Mouse (Mus musculus): ENCODE data around the gene Tmem107. TPM values are rescaled to one million over a fixed set of nuclear protein-coding genes. Genes with fewer than 3 reads are reported as not detected.
A peak's percentile ranks its signal among the peaks of the same experiment; 100 is the strongest.

The Tmem107 gene
- polyA plus RNA-seq (2017; shearing (Covaris generic)) = 1 to 10 TPM; 4.4 to 7.1 TPM

- ATAC-seq = peak; percentile 84
Measured at GRCm38 (mm10) chr11:69070590-69071222, at the start of gene Tmem107. Gene Tmem107, plus strand, starts transcription at chr11:69070806.

- no peak for ATAC-seq
Measured at GRCm38 (mm10) chr11:69026562-69026961, 44.0 kb upstream of the Tmem107 start.

DNA sequence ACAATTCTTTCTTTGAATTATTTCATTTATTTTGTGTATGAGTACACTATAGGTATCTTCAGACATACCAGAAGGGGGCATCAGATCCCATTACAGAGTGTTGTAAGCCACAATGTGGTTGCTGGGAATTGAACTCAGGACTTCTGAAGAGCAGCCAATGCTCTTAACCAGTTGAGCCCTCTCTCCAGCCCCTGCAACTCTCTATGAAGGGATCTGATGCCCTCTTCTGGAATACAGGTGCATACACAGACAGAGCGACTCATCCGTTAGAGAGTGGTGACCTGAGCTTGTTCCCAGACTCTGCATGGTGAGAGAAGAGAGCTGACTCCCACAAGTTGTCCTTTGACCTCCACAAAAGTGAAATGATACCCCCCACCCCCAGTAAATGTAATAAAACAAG is 41.8 kb upstream of the Tmem107 start:
- ATAC-seq = no peak

- ATAC-seq = no peak
Measured at GRCm38 (mm10) chr11:69033552-69033951, 37.1 kb upstream of the Tmem107 start.

DNA sequence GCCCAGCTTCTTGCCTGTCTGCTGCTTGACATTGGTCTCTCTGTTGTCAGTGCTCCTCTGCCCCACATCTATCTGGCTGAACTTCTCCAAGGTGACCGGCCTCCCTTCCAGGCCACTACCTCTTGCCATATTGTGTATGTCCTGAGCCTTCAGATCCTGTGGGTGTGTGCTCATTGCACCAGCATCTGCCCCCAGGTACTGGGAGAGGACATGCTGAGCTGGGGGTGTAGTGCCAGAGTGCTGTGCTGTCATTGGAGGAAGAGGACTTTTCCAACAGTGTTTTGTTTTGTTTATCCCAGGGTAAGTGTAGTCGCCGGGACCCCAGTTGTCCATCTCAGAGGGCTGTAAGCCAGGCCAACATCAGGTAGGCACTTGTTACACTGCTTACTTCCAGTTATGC is 36.0 kb upstream of the Tmem107 start:
- no peak for ATAC-seq

DNA sequence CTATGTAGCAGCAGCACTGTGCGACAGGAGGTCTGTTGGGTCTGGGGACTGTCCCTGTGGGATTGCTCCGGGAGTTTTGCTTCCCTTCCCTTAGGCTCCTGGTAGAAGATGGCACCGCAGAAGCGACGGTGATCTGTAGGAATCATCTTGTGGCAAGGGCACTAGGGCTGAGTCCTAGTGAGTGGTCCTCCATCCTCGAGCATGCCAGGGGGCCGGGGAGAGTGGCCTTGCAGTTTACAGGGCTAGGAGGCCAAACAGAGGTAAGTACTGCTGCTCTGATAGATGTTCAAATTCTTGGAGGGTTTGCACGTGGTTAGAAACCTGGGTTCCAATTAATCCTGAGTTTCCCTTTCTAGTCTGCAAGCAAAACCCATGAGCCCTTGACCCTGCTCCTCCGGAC is 35.2 kb upstream of the Tmem107 start:
- no peak for ATAC-seq

DNA sequence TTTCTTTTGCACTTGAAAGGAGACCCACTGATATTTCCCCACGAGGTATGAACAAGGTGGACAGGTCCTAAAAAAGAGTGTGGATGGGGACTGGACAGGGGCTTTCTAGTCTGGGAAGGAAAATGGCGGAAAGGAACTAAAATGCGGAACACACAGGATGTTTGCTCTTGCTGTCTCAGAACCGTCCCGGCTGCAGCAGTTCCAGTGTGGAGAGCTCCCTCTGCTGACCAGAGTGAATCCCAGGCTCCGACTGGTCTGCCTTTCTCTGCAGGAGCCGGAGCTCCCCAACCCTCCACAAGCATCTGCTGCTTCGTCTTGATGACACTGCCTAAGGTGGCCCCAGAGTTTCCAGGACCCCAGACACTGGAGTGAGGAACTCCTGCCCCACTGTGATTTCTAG is 34.8 kb upstream of the Tmem107 start:
- no peak for ATAC-seq

- ATAC-seq = no peak
Measured at GRCm38 (mm10) chr11:69036486-69037230, 33.9 kb upstream of the Tmem107 start.

- no peak for ATAC-seq
Measured at GRCm38 (mm10) chr11:69037231-69038061, 33.2 kb upstream of the Tmem107 start.

GRCm38 (mm10) chr11:69038173-69038572 is 32.4 kb upstream of the Tmem107 start:
- no peak for ATAC-seq

GRCm38 (mm10) chr11:69045531-69046394 is 24.8 kb upstream of the Tmem107 start, which contains the start of gene Aurkb:
Gene Aurkb, plus strand, starts transcription at chr11:69045647.
- ATAC-seq = peak; percentile 78

DNA sequence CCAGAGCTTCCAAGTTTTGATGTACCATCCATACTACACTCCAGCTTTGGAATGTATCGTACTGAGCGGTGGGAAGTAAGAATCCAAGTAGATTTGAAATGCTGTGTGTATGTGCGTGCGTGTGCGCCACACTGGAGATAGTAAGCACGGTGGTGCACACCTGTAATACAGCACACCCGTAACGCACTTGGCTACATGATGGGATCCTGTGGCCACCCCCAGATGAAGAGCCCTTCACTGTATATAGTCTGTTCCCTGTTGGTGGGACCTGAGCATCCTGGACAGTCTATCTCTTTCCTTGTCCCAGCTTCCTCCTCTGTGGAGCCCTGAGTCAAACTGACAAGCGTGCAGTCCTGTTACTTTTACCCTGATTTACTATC is 24.2 kb upstream of the Tmem107 start:
- ATAC-seq = no peak

DNA sequence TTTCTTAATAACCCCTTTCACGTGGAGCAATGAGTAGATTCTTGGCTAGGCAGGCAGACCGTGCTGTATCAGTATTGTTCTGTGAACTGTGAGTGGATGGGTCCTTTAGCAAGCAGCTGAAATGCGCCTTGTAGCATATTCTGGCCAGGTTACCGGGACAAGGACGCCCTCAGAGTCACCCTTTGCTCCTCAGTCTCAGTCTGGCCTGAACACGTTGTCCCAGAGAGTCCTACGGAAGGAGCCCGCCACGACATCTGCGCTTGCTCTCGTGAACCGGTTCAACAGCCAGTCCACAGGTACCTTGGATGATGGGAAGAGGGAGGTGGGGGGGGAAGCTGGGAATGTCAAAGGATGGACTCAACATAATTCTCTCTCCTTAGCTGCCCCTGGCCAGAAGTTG is 23.0 kb upstream of the Tmem107 start:
- no peak for ATAC-seq

GRCm38 (mm10) chr11:69048151-69048550 is 22.5 kb upstream of the Tmem107 start:
- no peak for ATAC-seq

DNA sequence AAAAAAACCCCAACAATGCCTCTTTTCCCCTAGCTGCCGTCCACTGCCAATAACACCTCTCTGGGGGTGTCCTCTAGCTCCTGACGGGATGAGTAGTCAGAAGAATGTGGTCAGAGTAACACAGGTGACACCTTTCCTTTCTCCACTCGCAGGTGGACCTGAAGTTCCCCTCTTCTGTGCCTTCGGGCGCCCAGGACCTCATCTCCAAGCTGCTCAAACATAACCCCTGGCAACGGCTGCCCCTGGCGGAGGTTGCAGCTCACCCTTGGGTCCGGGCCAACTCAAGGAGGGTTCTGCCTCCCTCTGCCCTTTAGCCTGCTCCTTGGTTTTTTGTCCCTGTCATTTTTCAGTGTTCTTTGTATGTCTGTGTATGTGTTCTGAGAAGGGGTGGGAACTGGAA is 19.9 kb upstream of the Tmem107 start:
- ATAC-seq = no peak

GRCm38 (mm10) chr11:69051771-69052170 is 18.8 kb upstream of the Tmem107 start:
- ATAC-seq = no peak

GRCm38 (mm10) chr11:69052824-69053421 is 17.7 kb upstream of the Tmem107 start:
- no peak for ATAC-seq

GRCm38 (mm10) chr11:69053848-69054247 is 16.8 kb upstream of the Tmem107 start:
- no peak for ATAC-seq

DNA sequence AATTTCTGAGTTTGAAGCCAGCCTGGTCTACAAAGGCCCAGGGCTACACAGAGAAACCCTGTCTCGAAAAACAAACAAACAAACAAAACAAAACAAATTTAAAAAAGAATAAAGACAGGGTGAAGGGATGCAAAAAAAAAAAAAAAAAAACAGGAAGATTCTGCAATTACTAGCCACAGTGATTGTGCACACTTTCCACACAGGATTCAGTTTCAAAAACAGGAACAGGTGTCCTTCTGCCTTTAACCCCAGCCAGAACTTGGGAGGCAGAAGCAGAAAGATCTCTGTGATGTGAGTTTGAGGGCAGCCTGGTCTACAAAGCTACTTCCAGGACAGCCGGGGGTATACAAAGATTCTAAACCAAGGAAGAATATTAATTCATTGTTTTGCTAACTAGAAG is 12.3 kb upstream of the Tmem107 start:
- ATAC-seq = no peak

DNA sequence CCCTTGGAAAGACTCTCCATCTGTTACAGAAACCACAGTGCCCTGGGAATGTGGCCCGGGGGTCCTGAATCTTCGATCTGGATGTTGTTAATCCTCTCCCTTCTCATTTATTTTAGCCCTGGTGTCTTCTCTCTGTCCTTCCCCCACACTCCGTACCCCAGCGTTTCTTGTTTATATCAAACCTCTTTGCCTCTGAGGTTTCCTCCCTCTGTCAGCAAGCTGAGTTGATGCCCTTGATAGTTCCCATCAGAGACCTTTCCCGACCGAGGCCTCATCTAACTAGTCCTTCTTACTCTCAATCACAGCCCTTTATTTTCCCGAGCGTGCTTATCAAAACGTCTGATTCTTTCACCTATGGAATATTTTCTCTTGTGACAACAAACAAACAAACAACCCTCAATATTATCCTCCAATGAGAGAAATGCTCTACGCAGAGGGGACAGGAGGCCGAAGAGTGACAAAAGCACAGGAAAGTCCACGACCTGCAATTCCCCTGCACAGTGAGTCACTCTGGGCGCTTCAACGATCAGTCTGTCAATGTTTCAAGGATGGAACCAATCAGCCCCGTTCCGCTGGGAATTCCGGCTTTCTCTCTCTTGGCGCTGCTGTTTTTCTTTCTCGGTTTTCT is 11.8 kb upstream of the Tmem107 start:
- no peak for ATAC-seq

- peak; percentile 94 for ATAC-seq
Measured at GRCm38 (mm10) chr11:69059357-69059974, 11.1 kb upstream of the Tmem107 start, which contains the start of gene Borcs6. Gene Borcs6, plus strand, starts transcription at chr11:69059717.
